Mouse (Mus musculus): ENCODE results near the gene Mbd4. TPM values are rescaled to one million over a fixed set of nuclear protein-coding genes. Genes with fewer than 3 reads are reported as not detected.
A peak's percentile ranks its signal among the peaks of the same experiment; 100 is the strongest.
"Not testable (repeated sequence)": the region's sequence is repeated elsewhere in the genome, so short reads cannot be mapped to it uniquely, and the experiment has no call there.

Gene Mbd4
- polyA plus RNA-seq, 1 experiment from 2014 or later: 5.9 TPM

GRCm38 (mm10) chr6:115879736-115880135 is 26.6 kb upstream of the Mbd4 start:
- H3K79me2 ChIP-seq (ENCODE audit: inconsistent target): no peaks in the 10 kb centered on the region
- H3K4me3 ChIP-seq (ENCODE audit: inconsistent target): no peak overlapping the region
- H3K36me3 ChIP-seq (ENCODE audit: inconsistent target): no peaks in the 10 kb centered on the region
- H3K27ac ChIP-seq: no peak overlapping the region
- 70% methylated on average over 6 of the region's 6 CpGs for WGBS (ENCODE audit: missing documents)

GRCm38 (mm10) chr6:115878694-115879093 is 25.5 kb upstream of the Mbd4 start:
- Histone ChIP-seq H3K36me3 (ENCODE audit: inconsistent target) (no peaks in the 10 kb centered on the region), H3K79me2 (ENCODE audit: inconsistent target) (no peaks in the 10 kb centered on the region), H3K27ac (no peak overlapping the region), H3K4me3 (ENCODE audit: inconsistent target) (no peak overlapping the region)
- WGBS (ENCODE audit: missing documents): 84% methylated on average over 6 of the region's 6 CpGs

- no peaks in the 10 kb centered on the region for H3K36me3 ChIP-seq (ENCODE audit: inconsistent target)
- no peak overlapping the region for H3K27ac ChIP-seq
- H3K79me2 ChIP-seq (ENCODE audit: inconsistent target): no peaks in the 10 kb centered on the region
- WGBS (ENCODE audit: missing documents): 50% methylated on average over 2 of the region's 2 CpGs
- no peak overlapping the region for H3K4me3 ChIP-seq (ENCODE audit: inconsistent target)
Observed at GRCm38 (mm10) chr6:115877239-115877638, 24.1 kb upstream of the Mbd4 start.

- H3K36me3 ChIP-seq (ENCODE audit: inconsistent target); H3K27ac ChIP-seq; H3K4me3 ChIP-seq (ENCODE audit: inconsistent target); H3K79me2 ChIP-seq (ENCODE audit: inconsistent target): not testable (repeated sequence)
- no CpG with 5 or more reads among the region's 3 CpGs for WGBS (ENCODE audit: missing documents)
Observed at GRCm38 (mm10) chr6:115871318-115871717, 18.1 kb upstream of the Mbd4 start.

DNA sequence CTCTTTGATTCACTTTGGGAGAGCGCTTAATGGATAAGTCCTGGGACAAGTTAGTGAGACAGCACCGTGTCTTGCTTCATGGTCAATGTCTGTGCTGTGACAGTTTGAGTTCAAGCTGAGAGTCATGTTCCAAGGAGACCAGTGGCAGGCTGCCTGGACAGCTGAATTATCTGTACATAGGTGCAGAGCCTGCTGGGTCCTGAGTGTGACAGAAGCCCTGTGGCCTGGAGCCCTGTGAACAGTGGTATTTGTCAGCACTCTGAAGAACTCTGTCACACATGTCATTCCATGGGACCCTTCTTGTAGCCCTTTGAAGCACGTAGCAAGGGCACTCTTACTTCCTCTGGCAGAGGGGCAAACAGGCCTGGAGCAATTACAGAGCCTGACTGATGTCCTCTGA is 14.0 kb upstream of the Mbd4 start:
- H3K4me3 ChIP-seq (ENCODE audit: inconsistent target); H3K36me3 ChIP-seq (ENCODE audit: inconsistent target); H3K79me2 ChIP-seq (ENCODE audit: inconsistent target); H3K27ac ChIP-seq: not testable (repeated sequence)
- no CpG with 5 or more reads among the region's 3 CpGs for WGBS (ENCODE audit: missing documents)

GRCm38 (mm10) chr6:115865246-115865645 is 12.1 kb upstream of the Mbd4 start:
- no peak overlapping the region for H3K4me3 ChIP-seq (ENCODE audit: inconsistent target)
- H3K36me3 ChIP-seq (ENCODE audit: inconsistent target): no peaks in the 10 kb centered on the region
- WGBS (ENCODE audit: missing documents): 100% methylated on average over 4 of the region's 4 CpGs
- no peak overlapping the region for H3K27ac ChIP-seq
- no peaks in the 10 kb centered on the region for H3K79me2 ChIP-seq (ENCODE audit: inconsistent target)

DNA sequence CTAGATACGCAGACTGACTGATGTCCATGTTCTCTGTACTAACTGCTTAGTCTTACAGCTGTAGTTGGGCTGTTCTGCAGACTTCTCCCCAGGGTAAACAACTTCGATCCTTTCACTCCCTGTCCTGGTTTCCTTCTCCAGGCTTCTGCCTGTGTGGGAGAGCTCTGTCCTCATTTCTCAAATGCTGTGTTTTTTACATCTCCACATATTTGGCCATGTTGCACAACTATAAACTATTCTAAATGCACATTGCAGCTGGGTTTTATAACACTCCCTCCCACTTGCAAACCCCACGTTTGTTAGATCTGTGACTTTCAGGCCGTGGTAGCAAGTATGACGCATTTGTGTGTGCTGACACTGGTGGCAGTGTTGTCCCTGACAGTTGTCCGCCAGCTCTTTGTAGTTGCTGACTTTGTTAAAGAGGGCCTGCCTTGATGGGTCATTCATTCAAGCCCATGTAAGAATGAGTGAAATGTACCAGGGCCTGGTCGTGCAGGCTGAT is 10.2 kb upstream of the Mbd4 start:
- Histone ChIP-seq H3K4me3 (ENCODE audit: inconsistent target) (no peak overlapping the region), H3K79me2 (ENCODE audit: inconsistent target) (no peaks in the 10 kb centered on the region), H3K27ac (no peak overlapping the region), H3K36me3 (ENCODE audit: inconsistent target) (no peaks in the 10 kb centered on the region)
- WGBS (ENCODE audit: missing documents): 88% methylated on average over 7 of the region's 7 CpGs

DNA sequence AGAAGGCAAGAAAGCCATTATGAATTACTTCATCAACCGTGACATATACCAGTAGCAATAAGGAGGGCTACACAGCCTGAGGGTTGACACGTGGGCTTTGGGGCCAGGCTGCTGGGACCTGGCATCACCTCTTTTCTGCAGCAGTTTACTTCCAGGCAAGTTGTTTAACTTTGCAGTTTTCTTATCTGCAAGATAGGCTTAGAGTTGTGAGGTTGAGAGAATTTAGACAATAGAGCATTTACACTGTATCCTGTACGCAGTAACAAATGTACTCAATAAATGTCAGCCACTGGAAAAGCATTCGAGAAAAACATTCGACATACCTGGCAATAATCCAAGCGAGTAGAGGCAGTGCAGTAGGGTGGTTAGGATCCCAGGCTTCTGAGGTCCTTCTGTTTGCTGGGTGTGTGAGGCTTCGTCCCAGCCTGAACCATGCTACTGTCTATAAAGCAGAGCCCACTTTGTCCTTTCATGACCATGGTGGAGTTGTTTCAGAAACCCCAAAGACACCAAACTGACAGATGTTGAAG is 6.9 kb upstream of the Mbd4 start:
- Histone ChIP-seq H3K36me3 (ENCODE audit: inconsistent target) (no peaks in the 10 kb centered on the region), H3K27ac (no peak overlapping the region), H3K79me2 (ENCODE audit: inconsistent target) (no peaks in the 10 kb centered on the region), H3K4me3 (ENCODE audit: inconsistent target) (no peak overlapping the region)
- WGBS (ENCODE audit: missing documents): 89% methylated on average over 7 of the region's 7 CpGs

DNA sequence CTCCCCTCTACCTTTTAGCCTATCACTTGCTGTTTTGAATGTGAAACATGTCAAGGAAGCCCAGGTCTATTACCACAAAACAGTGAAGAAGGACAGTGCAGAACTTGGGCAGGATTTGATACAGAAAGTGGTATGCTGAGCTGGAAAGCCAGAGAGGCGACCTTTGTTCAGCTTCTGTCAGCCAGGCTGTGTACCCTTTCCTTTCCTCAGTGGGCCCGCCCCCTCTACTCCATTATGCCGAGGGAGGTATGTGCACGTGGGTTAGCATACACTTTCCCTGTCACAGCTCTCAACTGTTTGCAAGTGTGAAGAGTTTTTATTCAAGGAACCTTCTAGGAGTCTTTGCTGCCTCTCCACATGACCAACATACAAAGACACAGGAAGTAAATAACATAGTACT is 6.1 kb upstream of the Mbd4 start:
- WGBS (ENCODE audit: missing documents): 75% methylated on average over 4 of the region's 4 CpGs
- Histone ChIP-seq H3K4me3 (ENCODE audit: inconsistent target) (no peak overlapping the region), H3K79me2 (ENCODE audit: inconsistent target) (no peaks in the 10 kb centered on the region), H3K36me3 (ENCODE audit: inconsistent target) (no peaks in the 10 kb centered on the region), H3K27ac (no peak overlapping the region)

DNA sequence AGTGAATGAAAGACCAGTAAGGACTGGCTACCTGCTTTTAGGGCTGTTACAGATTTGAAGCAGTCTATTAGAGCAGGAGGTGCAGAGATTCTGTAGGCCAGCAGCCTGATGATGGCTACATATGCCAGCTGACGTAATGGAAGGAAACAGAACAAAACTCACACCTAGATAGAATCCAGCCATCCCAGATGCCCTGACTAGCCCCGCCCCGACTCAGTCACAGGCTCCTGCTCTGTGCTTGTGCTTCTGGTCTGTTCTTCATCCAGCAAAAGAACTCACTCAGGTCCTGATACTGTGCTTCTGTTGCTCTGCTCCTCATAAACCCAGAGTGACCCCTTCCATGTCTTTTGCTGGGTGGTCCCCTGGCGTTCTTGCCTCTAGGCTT is 3.2 kb upstream of the Mbd4 start:
- no peak overlapping the region for H3K4me3 ChIP-seq (ENCODE audit: inconsistent target)
- H3K79me2 ChIP-seq (ENCODE audit: inconsistent target): peaks cover 10% of the 10 kb centered on the region
- WGBS (ENCODE audit: missing documents): 88% methylated on average over 4 of the region's 4 CpGs

DNA sequence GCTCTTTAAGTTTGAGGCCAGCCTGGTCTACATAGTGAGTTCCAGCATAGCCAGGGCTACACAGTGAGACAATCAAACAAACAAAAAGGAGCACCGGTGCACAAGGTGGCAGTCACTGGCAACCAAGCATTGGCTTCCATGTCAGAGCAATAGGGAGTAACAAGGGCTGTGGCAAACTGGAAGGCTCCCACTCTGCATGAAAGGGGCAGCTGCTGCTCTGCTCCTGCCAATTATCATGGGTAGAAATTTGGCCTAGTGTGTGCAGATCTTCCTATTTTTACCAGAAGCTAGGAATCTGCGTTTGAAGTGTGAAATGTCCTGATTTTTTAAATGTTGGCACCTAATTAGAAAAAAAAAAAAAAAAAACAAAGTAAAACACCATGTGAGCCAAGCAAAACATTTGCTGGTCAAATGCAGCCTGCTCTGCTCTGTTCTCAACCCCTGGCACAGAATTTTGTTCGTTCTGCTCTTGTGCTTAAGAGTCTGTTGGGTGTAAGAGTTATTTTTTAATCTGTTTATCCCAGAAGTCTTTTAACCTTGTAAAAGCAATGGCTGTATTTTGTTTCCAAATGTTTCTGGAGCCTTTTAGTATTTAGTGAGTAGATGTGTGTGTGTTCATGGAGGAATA is 2.7 kb upstream of the Mbd4 start:
- Histone ChIP-seq H3K27ac (no peak overlapping the region), H3K4me3 (ENCODE audit: inconsistent target) (no peak overlapping the region), H3K36me3 (ENCODE audit: inconsistent target) (no peaks in the 10 kb centered on the region), H3K79me2 (ENCODE audit: inconsistent target) (peaks cover 15% of the 10 kb centered on the region)
- 98% methylated on average over 3 of the region's 3 CpGs for WGBS (ENCODE audit: missing documents)

More for the DNA sequence above, 3.2 kb upstream of the Mbd4 start:
- no peaks in the 10 kb centered on the region for H3K36me3 ChIP-seq (ENCODE audit: inconsistent target)
- H3K27ac ChIP-seq: no peak overlapping the region

DNA sequence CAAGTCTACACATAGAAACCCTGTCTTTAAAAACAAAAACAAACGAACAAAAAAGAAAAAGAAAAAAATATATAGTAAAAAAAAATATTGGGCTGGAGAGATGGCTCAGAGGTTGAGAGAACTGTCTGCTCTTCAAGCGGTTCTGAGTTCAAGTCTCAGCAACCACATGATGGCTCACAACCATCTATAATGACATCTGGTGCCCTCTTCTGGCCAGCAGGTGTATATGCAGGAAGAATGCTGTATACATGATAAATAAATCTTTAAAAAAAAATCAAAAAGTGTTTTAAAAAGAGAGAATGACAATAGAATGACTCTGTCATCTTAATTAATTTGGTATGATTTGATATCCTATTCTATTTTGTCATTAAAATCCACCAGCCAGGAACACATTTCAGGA is 1.3 kb upstream of the Mbd4 start:
- Histone ChIP-seq H3K4me3 (ENCODE audit: inconsistent target) (no peak overlapping the region), H3K36me3 (ENCODE audit: inconsistent target) (peaks cover 1% of the 10 kb centered on the region; the same call in 1 of the 2 replicates), H3K27ac (no peak overlapping the region), H3K79me2 (ENCODE audit: inconsistent target) (peaks cover 22% of the 10 kb centered on the region)
- WGBS (ENCODE audit: missing documents): 88% methylated on average over 1 of the region's 2 CpGs

GRCm38 (mm10) chr6:115853985-115854384 is 814 bp upstream of the Mbd4 start:
- peaks cover 22% of the 10 kb centered on the region for H3K79me2 ChIP-seq (ENCODE audit: inconsistent target)
- peak overlapping the region; percentile 83 for H3K4me3 ChIP-seq (ENCODE audit: inconsistent target)
- peak overlapping the region; percentile 17 for H3K27ac ChIP-seq
- H3K36me3 ChIP-seq (ENCODE audit: inconsistent target): peaks cover 6% of the 10 kb centered on the region; the same call in 1 of the 2 replicates
- 59% methylated on average over 7 of the region's 7 CpGs for WGBS (ENCODE audit: missing documents)

DNA sequence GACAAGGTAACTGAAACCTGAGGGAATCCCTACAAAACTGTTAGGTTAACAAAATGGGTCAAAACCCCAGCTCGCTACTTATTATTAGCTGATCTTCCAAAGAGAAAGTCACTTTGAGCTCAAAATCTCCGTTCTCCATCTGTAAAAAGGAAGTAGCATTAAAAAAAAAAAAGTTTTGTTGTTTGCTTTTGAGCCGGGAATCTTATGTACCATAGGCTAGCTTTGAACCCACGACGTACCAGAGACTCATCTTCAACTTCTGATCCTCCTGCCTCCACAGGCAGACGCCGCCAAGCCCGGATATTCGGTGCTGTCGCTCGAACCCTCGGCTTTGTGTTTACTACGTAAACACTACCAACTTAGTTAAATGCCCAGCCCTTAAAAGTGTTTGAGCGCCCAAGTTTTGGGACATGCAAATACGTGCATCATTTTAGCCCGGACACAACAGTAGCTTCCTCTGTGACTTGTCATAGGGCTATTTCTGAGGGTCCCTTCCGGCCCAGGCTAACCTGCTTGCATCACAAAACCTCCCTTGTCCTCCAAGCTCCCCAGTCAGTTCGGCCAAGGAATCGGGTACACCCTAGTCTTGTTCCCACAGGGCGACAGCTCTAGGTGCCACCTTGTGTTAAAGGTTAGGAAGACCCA is 603 bp downstream of the Mbd4 start:
- H3K27ac ChIP-seq: peak overlapping the region; percentile 55
- 3% methylated on average over 20 of the region's 20 CpGs for WGBS (ENCODE audit: missing documents)
- H3K79me2 ChIP-seq (ENCODE audit: inconsistent target): peaks cover 22% of the 10 kb centered on the region
- H3K4me3 ChIP-seq (ENCODE audit: inconsistent target): peak overlapping the region; percentile 83
- H3K36me3 ChIP-seq (ENCODE audit: inconsistent target): peaks cover 7% of the 10 kb centered on the region; the same call in 1 of the 2 replicates

DNA sequence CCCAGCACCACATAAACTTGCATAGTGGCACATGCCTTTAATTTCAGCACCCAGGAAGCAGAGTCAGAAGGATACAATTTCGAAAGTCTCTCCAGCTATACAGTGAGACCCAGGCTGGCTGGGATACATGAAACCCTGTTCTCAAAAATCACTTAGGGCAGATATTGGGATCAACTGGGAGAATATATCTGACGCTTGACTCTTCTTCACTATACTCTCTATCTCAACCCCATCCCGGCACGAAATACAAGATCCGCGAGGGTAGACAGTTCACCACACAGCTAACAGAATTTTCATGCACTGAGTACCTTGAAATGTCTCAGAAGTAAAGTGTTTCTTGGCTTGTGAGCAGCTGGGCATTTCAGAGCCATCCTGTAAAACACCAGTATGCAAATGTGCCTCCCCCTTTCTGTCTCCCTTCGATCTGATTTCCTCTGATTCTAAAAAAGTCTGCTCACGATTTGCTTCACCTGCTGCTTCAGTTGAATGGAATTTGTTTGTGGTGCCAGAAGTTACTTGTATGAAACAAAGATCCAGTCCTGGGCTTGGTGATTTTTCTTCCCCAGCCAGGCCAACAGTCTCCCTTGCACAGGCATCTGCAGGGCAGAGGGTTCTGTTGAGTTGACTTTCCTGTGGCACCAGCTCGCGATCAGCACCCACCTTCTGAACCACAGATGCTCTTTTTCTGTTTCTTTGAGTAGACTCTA is 4.4 kb downstream of the Mbd4 start:
- H3K4me3 ChIP-seq (ENCODE audit: inconsistent target): no peak overlapping the region
- H3K27ac ChIP-seq: no peak overlapping the region
- peaks cover 22% of the 10 kb centered on the region for H3K79me2 ChIP-seq (ENCODE audit: inconsistent target)
- peaks cover 23% of the 10 kb centered on the region for H3K36me3 ChIP-seq (ENCODE audit: inconsistent target)
- WGBS (ENCODE audit: missing documents): 95% methylated on average over 10 of the region's 10 CpGs
